Mouse (Mus musculus) layer of hippocampus, adult 2 months (tissue): ENCODE measurements at regions not wholly inside any gene's neighbourhood (a gene's known extent, or its start where the extent isn't known, plus 50 kb on each side); places are given as distances from the start of the nearest gene placed in this dataset.

Experiments
- DNase-seq, 2 experiments: peaks; one replicate each; pipeline ENCODE4 v3.0.0; 2022; ENCODE audit warnings: low spot score in 2 of 2
- H3K27ac ChIP-seq: fragments of 200-600 bp; 2 replicates; pipeline ENCODE4 v1.8.1; 2022
- H3K4me3 ChIP-seq: fragments of 200-600 bp; 2 replicates; pipeline ENCODE4 v1.8.1; 2022; ENCODE audit warnings: mild to moderate bottlenecking
- CTCF ChIP-seq: fragments of 200-600 bp; conservative IDR thresholded peaks from 2 replicates; pipeline ENCODE4 v1.8.1; 2022; ENCODE audit warnings: antibody characterized with exemption, mild to moderate bottlenecking, moderate library complexity

GRCm38 (mm10) chr10:99441014-99441413, 178.0 kb downstream of the Dusp6 start:
- Histone ChIP-seq H3K4me3 (no peak overlapping the region), H3K27ac (peak overlapping the region; percentile 53; the same call in 1 of the 2 replicates)
- no peak for TF ChIP-seq CTCF
- DNase-seq = peak in 1 of 2 experiments; percentile 36

GRCm38 (mm10) chr10:99441931-99442330, 178.9 kb downstream of the Dusp6 start:
- no peak for TF ChIP-seq CTCF
- no peak for DNase-seq
- Histone ChIP-seq H3K4me3 (no peak overlapping the region), H3K27ac (no peak overlapping the region)

- no peak for TF ChIP-seq CTCF
These were observed 180.6 kb downstream of the Dusp6 start for GRCm38 (mm10) chr10:99443453-99444170.

GRCm38 (mm10) chr10:99450714-99451625, 187.9 kb downstream of the Dusp6 start:
- DNase-seq = no peak
- H3K4me3 ChIP-seq = no peak overlapping the region
- peak overlapping the region; percentile 56 for H3K27ac ChIP-seq
- no peak for TF ChIP-seq CTCF

More at GRCm38 (mm10) chr10:99443453-99444170, 180.6 kb downstream of the Dusp6 start:
- Histone ChIP-seq H3K4me3 (no peak overlapping the region), H3K27ac (no peak overlapping the region)
- no peak for DNase-seq

- no peak for DNase-seq
- TF ChIP-seq CTCF = no peak
- peak overlapping the region; percentile 56 for H3K27ac ChIP-seq
- no peak overlapping the region for H3K4me3 ChIP-seq
These were observed 188.8 kb downstream of the Dusp6 start for GRCm38 (mm10) chr10:99451639-99452417.

GRCm38 (mm10) chr10:99456180-99456579, 193.1 kb downstream of the Dusp6 start:
- Histone ChIP-seq H3K4me3 (no peak overlapping the region), H3K27ac (no peak overlapping the region)
- DNase-seq = no peak
- TF ChIP-seq CTCF = no peak

- Histone ChIP-seq H3K4me3 (no peak overlapping the region), H3K27ac (no peak overlapping the region)
- TF ChIP-seq CTCF = no peak
- DNase-seq = no peak
These were observed 195.0 kb downstream of the Dusp6 start for GRCm38 (mm10) chr10:99458047-99458446.

GRCm38 (mm10) chr10:99459171-99459660, 196.2 kb downstream of the Dusp6 start:
- no peak for TF ChIP-seq CTCF
- DNase-seq = no peak
- no peak overlapping the region for H3K4me3 ChIP-seq
- H3K27ac ChIP-seq = peak overlapping the region; percentile 43

- TF ChIP-seq CTCF = peak; percentile 81
- H3K27ac ChIP-seq = peak overlapping the region; percentile 87
- H3K4me3 ChIP-seq = no peak overlapping the region
- peak in 1 of 2 experiments; percentile 24 for DNase-seq
These were observed 196.9 kb downstream of the Dusp6 start for GRCm38 (mm10) chr10:99459823-99460361.

- H3K27ac ChIP-seq = peak overlapping the region; percentile 87
- H3K4me3 ChIP-seq = peak overlapping the region; percentile 49
- TF ChIP-seq CTCF = no peak
- no peak for DNase-seq
These were observed 197.9 kb downstream of the Dusp6 start for GRCm38 (mm10) chr10:99460847-99461445.

- no peak for TF ChIP-seq CTCF
- H3K4me3 ChIP-seq = peak overlapping the region; percentile 49
- no peak for DNase-seq
- H3K27ac ChIP-seq = peak overlapping the region; percentile 87
These were observed 198.5 kb downstream of the Dusp6 start for GRCm38 (mm10) chr10:99461446-99461966.

GRCm38 (mm10) chr10:99466695-99467094, 203.7 kb downstream of the Dusp6 start:
- no peak for TF ChIP-seq CTCF
- DNase-seq = no peak
- no peak overlapping the region for H3K4me3 ChIP-seq
- H3K27ac ChIP-seq = peak overlapping the region; percentile 1; the same call in 1 of the 2 replicates
